Mouse (Mus musculus): ENCODE data around the gene Chchd1. TPM values are rescaled to one million over a fixed set of nuclear protein-coding genes. Genes with fewer than 3 reads are reported as not detected.

The Chchd1 gene
- polyA plus RNA-seq, 1 experiment from 2014 or later, result 195 TPM

GRCm38 (mm10) chr14:20674064-20674833, 28.6 kb upstream of the Chchd1 start, which contains the start of gene Sec24c:
Gene Sec24c, plus strand, starts transcription at chr14:20674308.
- peaks cover 11% of the 10 kb centered on the region; the same call in 1 of the 2 replicates for H3K4me1 ChIP-seq (ENCODE audit: control insufficient read depth, insufficient read depth, low read length)
- ATAC-seq (ENCODE audit: low read depth), result peak; percentile 96
- peak within 1 kb of the TSS; percentile 76 for H3K27ac ChIP-seq (ENCODE audit: low read depth, low read length)
- WGBS, result under 1% methylated on average over 43 of the region's 43 CpGs
- H3K4me2 ChIP-seq (ENCODE audit: low read depth, low read length), result peak within 1 kb of the TSS; percentile 64
- H3K4me3 ChIP-seq (ENCODE audit: low read depth, low read length), result peak within 1 kb of the TSS; percentile 78
- H3K9ac ChIP-seq (replicated peaks; ENCODE audit: low read depth, low read length), result peak within 1 kb of the TSS; percentile 87
- no peaks in the 10 kb centered on the region for H3K27me3 ChIP-seq (ENCODE audit: control insufficient read depth, insufficient read depth, low read length)
- H3K36me3 ChIP-seq (ENCODE audit: control insufficient read depth, insufficient read depth, low read length), result peaks cover 22% of the 10 kb centered on the region; the same call in 1 of the 2 replicates
- H3K9me3 ChIP-seq (ENCODE audit: control insufficient read depth, low read length), result no peaks in the 10 kb centered on the region

- Histone ChIP-seq H3K9me3 (ENCODE audit: control insufficient read depth, low read length) (no peaks in the 10 kb centered on the region), H3K4me1 (ENCODE audit: control insufficient read depth, insufficient read depth, low read length) (peaks cover 11% of the 10 kb centered on the region; the same call in 1 of the 2 replicates), H3K4me2 (ENCODE audit: low read depth, low read length) (no peak overlapping the region), H3K9ac (replicated peaks; ENCODE audit: low read depth, low read length) (no peak overlapping the region), H3K4me3 (ENCODE audit: low read depth, low read length) (no peak overlapping the region), H3K27ac (ENCODE audit: low read depth, low read length) (no peak overlapping the region), H3K27me3 (ENCODE audit: control insufficient read depth, insufficient read depth, low read length) (no peaks in the 10 kb centered on the region), H3K36me3 (ENCODE audit: control insufficient read depth, insufficient read depth, low read length) (peaks cover 50% of the 10 kb centered on the region)
- ATAC-seq (ENCODE audit: low read depth), result no peak
- 94% methylated on average over 4 of the region's 4 CpGs for WGBS
These were observed 24.9 kb upstream of the Chchd1 start for GRCm38 (mm10) chr14:20677906-20678305.

GRCm38 (mm10) chr14:20681742-20682141, 21.1 kb upstream of the Chchd1 start:
- peaks cover 85% of the 10 kb centered on the region for H3K36me3 ChIP-seq (ENCODE audit: control insufficient read depth, insufficient read depth, low read length)
- H3K4me2 ChIP-seq (ENCODE audit: low read depth, low read length), result no peak overlapping the region
- no peaks in the 10 kb centered on the region for H3K9me3 ChIP-seq (ENCODE audit: control insufficient read depth, low read length)
- no peak overlapping the region for H3K4me3 ChIP-seq (ENCODE audit: low read depth, low read length)
- WGBS, result 91% methylated on average over 2 of the region's 2 CpGs
- no peaks in the 10 kb centered on the region for H3K27me3 ChIP-seq (ENCODE audit: control insufficient read depth, insufficient read depth, low read length)
- H3K4me1 ChIP-seq (ENCODE audit: control insufficient read depth, insufficient read depth, low read length), result no peaks in the 10 kb centered on the region
- no peak for ATAC-seq (ENCODE audit: low read depth)
- no peak overlapping the region for H3K27ac ChIP-seq (ENCODE audit: low read depth, low read length)
- H3K9ac ChIP-seq (replicated peaks; ENCODE audit: low read depth, low read length), result no peak overlapping the region

- H3K4me1 ChIP-seq (ENCODE audit: control insufficient read depth, insufficient read depth, low read length), result no peaks in the 10 kb centered on the region
- no peak overlapping the region for H3K4me3 ChIP-seq (ENCODE audit: low read depth, low read length)
- H3K27me3 ChIP-seq (ENCODE audit: control insufficient read depth, insufficient read depth, low read length), result no peaks in the 10 kb centered on the region
- H3K9ac ChIP-seq (replicated peaks; ENCODE audit: low read depth, low read length), result no peak overlapping the region
- peaks cover 87% of the 10 kb centered on the region for H3K36me3 ChIP-seq (ENCODE audit: control insufficient read depth, insufficient read depth, low read length)
- ATAC-seq (ENCODE audit: low read depth), result no peak
- no peak overlapping the region for H3K4me2 ChIP-seq (ENCODE audit: low read depth, low read length)
- H3K27ac ChIP-seq (ENCODE audit: low read depth, low read length), result no peak overlapping the region
- H3K9me3 ChIP-seq (ENCODE audit: control insufficient read depth, low read length), result no peaks in the 10 kb centered on the region
- 88% methylated on average over 3 of the region's 3 CpGs for WGBS
These were observed 20.3 kb upstream of the Chchd1 start for GRCm38 (mm10) chr14:20682498-20682897.

- Histone ChIP-seq H3K36me3 (ENCODE audit: control insufficient read depth, insufficient read depth, low read length) (peaks cover 92% of the 10 kb centered on the region), H3K27me3 (ENCODE audit: control insufficient read depth, insufficient read depth, low read length) (no peaks in the 10 kb centered on the region), H3K4me2 (ENCODE audit: low read depth, low read length) (no peak overlapping the region), H3K4me1 (ENCODE audit: control insufficient read depth, insufficient read depth, low read length) (no peaks in the 10 kb centered on the region), H3K9me3 (ENCODE audit: control insufficient read depth, low read length) (no peaks in the 10 kb centered on the region), H3K27ac (ENCODE audit: low read depth, low read length) (no peak overlapping the region), H3K9ac (replicated peaks; ENCODE audit: low read depth, low read length) (no peak overlapping the region), H3K4me3 (ENCODE audit: low read depth, low read length) (no peak overlapping the region)
- WGBS, result 95% methylated on average over 3 of the region's 3 CpGs
- ATAC-seq (ENCODE audit: low read depth), result no peak
These were observed 16.2 kb upstream of the Chchd1 start for GRCm38 (mm10) chr14:20686576-20686975.

- Histone ChIP-seq H3K27ac (ENCODE audit: low read depth, low read length) (no peak overlapping the region), H3K4me1 (ENCODE audit: control insufficient read depth, insufficient read depth, low read length) (no peaks in the 10 kb centered on the region), H3K9me3 (ENCODE audit: control insufficient read depth, low read length) (no peaks in the 10 kb centered on the region), H3K27me3 (ENCODE audit: control insufficient read depth, insufficient read depth, low read length) (no peaks in the 10 kb centered on the region), H3K9ac (replicated peaks; ENCODE audit: low read depth, low read length) (no peak overlapping the region), H3K36me3 (ENCODE audit: control insufficient read depth, insufficient read depth, low read length) (peaks cover 87% of the 10 kb centered on the region), H3K4me2 (ENCODE audit: low read depth, low read length) (no peak overlapping the region), H3K4me3 (ENCODE audit: low read depth, low read length) (no peak overlapping the region)
- ATAC-seq (ENCODE audit: low read depth), result no peak
- 95% methylated on average over 2 of the region's 2 CpGs for WGBS
These were observed 13.8 kb upstream of the Chchd1 start for GRCm38 (mm10) chr14:20689009-20689408.

GRCm38 (mm10) chr14:20691772-20692171, 11.0 kb upstream of the Chchd1 start:
- H3K4me3 ChIP-seq (ENCODE audit: low read depth, low read length), result no peak overlapping the region
- no peak overlapping the region for H3K9ac ChIP-seq (replicated peaks; ENCODE audit: low read depth, low read length)
- H3K9me3 ChIP-seq (ENCODE audit: control insufficient read depth, low read length), result no peaks in the 10 kb centered on the region
- no peak overlapping the region for H3K4me2 ChIP-seq (ENCODE audit: low read depth, low read length)
- H3K4me1 ChIP-seq (ENCODE audit: control insufficient read depth, insufficient read depth, low read length), result peaks cover 13% of the 10 kb centered on the region
- no peak overlapping the region for H3K27ac ChIP-seq (ENCODE audit: low read depth, low read length)
- WGBS, result 94% methylated on average over 6 of the region's 6 CpGs
- ATAC-seq (ENCODE audit: low read depth), result no peak
- no peaks in the 10 kb centered on the region for H3K27me3 ChIP-seq (ENCODE audit: control insufficient read depth, insufficient read depth, low read length)
- peaks cover 62% of the 10 kb centered on the region for H3K36me3 ChIP-seq (ENCODE audit: control insufficient read depth, insufficient read depth, low read length)

GRCm38 (mm10) chr14:20693589-20694101, 9.2 kb upstream of the Chchd1 start:
- H3K9ac ChIP-seq (replicated peaks; ENCODE audit: low read depth, low read length), result no peak overlapping the region
- H3K4me1 ChIP-seq (ENCODE audit: control insufficient read depth, insufficient read depth, low read length), result peaks cover 32% of the 10 kb centered on the region
- no peak for ATAC-seq (ENCODE audit: low read depth)
- 94% methylated on average over 10 of the region's 10 CpGs for WGBS
- H3K27me3 ChIP-seq (ENCODE audit: control insufficient read depth, insufficient read depth, low read length), result no peaks in the 10 kb centered on the region
- H3K36me3 ChIP-seq (ENCODE audit: control insufficient read depth, insufficient read depth, low read length), result peaks cover 44% of the 10 kb centered on the region
- H3K27ac ChIP-seq (ENCODE audit: low read depth, low read length), result no peak overlapping the region
- no peaks in the 10 kb centered on the region for H3K9me3 ChIP-seq (ENCODE audit: control insufficient read depth, low read length)
- H3K4me2 ChIP-seq (ENCODE audit: low read depth, low read length), result no peak overlapping the region
- H3K4me3 ChIP-seq (ENCODE audit: low read depth, low read length), result no peak overlapping the region

- peak overlapping the region; percentile 85 for H3K9ac ChIP-seq (replicated peaks; ENCODE audit: low read depth, low read length)
- peak overlapping the region; percentile 90 for H3K4me3 ChIP-seq (ENCODE audit: low read depth, low read length)
- H3K9me3 ChIP-seq (ENCODE audit: control insufficient read depth, low read length), result no peaks in the 10 kb centered on the region
- peak; percentile 38 for ATAC-seq (ENCODE audit: low read depth)
- H3K27me3 ChIP-seq (ENCODE audit: control insufficient read depth, insufficient read depth, low read length), result no peaks in the 10 kb centered on the region
- peak overlapping the region; percentile 97 for H3K27ac ChIP-seq (ENCODE audit: low read depth, low read length)
- H3K4me2 ChIP-seq (ENCODE audit: low read depth, low read length), result peak overlapping the region; percentile 68
- H3K4me1 ChIP-seq (ENCODE audit: control insufficient read depth, insufficient read depth, low read length), result peaks cover 37% of the 10 kb centered on the region
- peaks cover 37% of the 10 kb centered on the region for H3K36me3 ChIP-seq (ENCODE audit: control insufficient read depth, insufficient read depth, low read length)
- WGBS, result 49% methylated on average over 13 of the region's 13 CpGs
These were observed 8.5 kb upstream of the Chchd1 start for GRCm38 (mm10) chr14:20694185-20694883.

Data from neural tube, embryonic 14.5 days (tissue).